Mouse (Mus musculus) midbrain, embryonic 11.5 days (tissue): ENCODE measurements around the gene Dapp1. TPM values are rescaled to one million over a fixed set of nuclear protein-coding genes. Genes with fewer than 3 reads are reported as not detected.
"Not testable (repeated sequence)": the region's sequence is repeated elsewhere in the genome, so short reads cannot be mapped to it uniquely, and the experiment has no call there.

Experiments used
- ATAC-seq: fragments of 200-750 bp; cut with Nextera tagmentation; 2 replicates; pipeline ENCODE4 v1.8.0; 2017; ENCODE audit warnings: moderate TSS enrichment, moderate library complexity; ENCODE audit not compliant: low FRiP score
- DNase-seq: peaks from one replicate; pipeline ENCODE4 v3.0.0; 2015; ENCODE audit warnings: low spot score; ENCODE audit errors: missing footprints
- H3K27ac ChIP-seq: fragments of 300-500 bp; sonication (generic); 2 replicates; pipeline ENCODE4 v1.5.1; 2014; ENCODE audit warnings: low read depth, low read length
- H3K27me3 ChIP-seq: fragments of 300-500 bp; sonication (generic); 2 replicates; pipeline ENCODE4 v1.6.1; 2014; ENCODE audit warnings: mild to moderate bottlenecking, low read length, moderate library complexity, mixed read lengths; ENCODE audit not compliant: control insufficient read depth, insufficient read depth
- H3K36me3 ChIP-seq: fragments of 300-500 bp; sonication (generic); 2 replicates; pipeline ENCODE4 v1.6.1; 2014; ENCODE audit warnings: mild to moderate bottlenecking, low read length, moderate library complexity, mixed read lengths; ENCODE audit not compliant: control insufficient read depth, insufficient read depth
- H3K4me1 ChIP-seq: fragments of 300-500 bp; sonication (generic); 2 replicates; pipeline ENCODE4 v1.6.1; 2014; ENCODE audit warnings: low read length; ENCODE audit not compliant: control insufficient read depth, insufficient read depth
- H3K4me2 ChIP-seq: fragments of 300-500 bp; sonication (generic); 2 replicates; pipeline ENCODE4 v1.6.1; 2014; ENCODE audit warnings: mild to moderate bottlenecking, moderate library complexity
- H3K4me3 ChIP-seq: fragments of 300-500 bp; sonication (generic); 2 replicates; pipeline ENCODE4 v1.5.1; 2014; ENCODE audit warnings: low read depth, low read length
- H3K9ac ChIP-seq: fragments of 300-500 bp; sonication (generic); 2 replicates; pipeline ENCODE4 v1.6.1; 2014; ENCODE audit warnings: low read length
- H3K9me3 ChIP-seq: fragments of 300-500 bp; sonication (generic); 2 replicates; pipeline ENCODE4 v1.6.1; 2016; ENCODE audit warnings: low read length; ENCODE audit not compliant: control insufficient read depth
- WGBS: fragments of 180-500 bp; shearing (Covaris S2); extraction: QIAGEN DNeasy Blood & Tissue Kit; methylation state at CpG from one replicate; pipeline ENCODE4 v1.1.7; 2014; 5-methylcytosine and 5-hydroxymethylcytosine counted together
- polyA plus RNA-seq: library from polyadenylated mRNA; unstranded; fragments of >200 nt; fragmentation: Nextera tagmentation; extraction: Ambion mirVana; gene quantifications from 2 replicates; pipeline ENCODE4 v1.2.1, GENCODE M21; 2014

Gene Dapp1
- polyA plus RNA-seq, 1 experiment from 2014 or later: 3.4 TPM

GRCm38 (mm10) chr3:137954256-137954916 lies 27.0 kb downstream of the Dapp1 start:
- 64% methylated on average over 23 of the region's 23 CpGs for WGBS
- Histone ChIP-seq H3K27ac (no peak overlapping the region), H3K9me3 (no peaks in the 10 kb centered on the region), H3K4me1 (peaks cover 8% of the 10 kb centered on the region; the same call in 1 of the 2 replicates), H3K36me3 (no peaks in the 10 kb centered on the region), H3K27me3 (no peaks in the 10 kb centered on the region), H3K4me2 (no peak overlapping the region), H3K9ac (no peak overlapping the region), H3K4me3 (no peak overlapping the region)
- ATAC-seq (0 out of 2 replicates have a peak, but pooled peaks have one; percentile 15), DNase-seq (peak; percentile 85)

- WGBS: 69% methylated on average over 14 of the region's 14 CpGs
- H3K4me3 ChIP-seq: no peak overlapping the region
- H3K9ac ChIP-seq: no peak overlapping the region
- no peak overlapping the region for H3K27ac ChIP-seq
- H3K27me3 ChIP-seq: no peaks in the 10 kb centered on the region
- no peaks in the 10 kb centered on the region for H3K9me3 ChIP-seq
- peaks cover 8% of the 10 kb centered on the region; the same call in 1 of the 2 replicates for H3K4me1 ChIP-seq
- DNase-seq: peak; percentile 89
- H3K4me2 ChIP-seq: no peak overlapping the region
- ATAC-seq: peak; percentile 78; the same call in 1 of the 2 replicates
- no peaks in the 10 kb centered on the region for H3K36me3 ChIP-seq
Observed at GRCm38 (mm10) chr3:137952914-137953880, 28.1 kb downstream of the Dapp1 start.

- H3K27ac ChIP-seq: no peak overlapping the region
- no peak overlapping the region for H3K4me2 ChIP-seq
- peak; percentile 47; the same call in 1 of the 2 replicates for ATAC-seq
Observed at GRCm38 (mm10) chr3:137952225-137952913, 29.0 kb downstream of the Dapp1 start.

GRCm38 (mm10) chr3:137951819-137952218 lies 29.5 kb downstream of the Dapp1 start:
- peaks cover 8% of the 10 kb centered on the region; the same call in 1 of the 2 replicates for H3K4me1 ChIP-seq
- no peak overlapping the region for H3K9ac ChIP-seq
- ATAC-seq: 0 out of 2 replicates have a peak, but pooled peaks have one; percentile 30
- H3K27me3 ChIP-seq: no peaks in the 10 kb centered on the region
- WGBS: 47% methylated on average over 7 of the region's 7 CpGs
- no peak overlapping the region for H3K4me3 ChIP-seq
- H3K9me3 ChIP-seq: no peaks in the 10 kb centered on the region
- no peaks in the 10 kb centered on the region for H3K36me3 ChIP-seq
- H3K4me2 ChIP-seq: no peak overlapping the region
- peak; percentile 49 for DNase-seq
- no peak overlapping the region for H3K27ac ChIP-seq

More at GRCm38 (mm10) chr3:137952225-137952913, 29.0 kb downstream of the Dapp1 start:
- Histone ChIP-seq H3K36me3 (no peaks in the 10 kb centered on the region), H3K9ac (no peak overlapping the region), H3K9me3 (no peaks in the 10 kb centered on the region), H3K4me3 (no peak overlapping the region), H3K27me3 (no peaks in the 10 kb centered on the region), H3K4me1 (peaks cover 8% of the 10 kb centered on the region; the same call in 1 of the 2 replicates)
- WGBS: 74% methylated on average over 4 of the region's 4 CpGs
- DNase-seq: peak; percentile 79

- not testable (repeated sequence) for ATAC-seq, H3K9ac ChIP-seq
- WGBS: 95% methylated on average over 3 of the region's 3 CpGs
Observed at GRCm38 (mm10) chr3:137951302-137951701, 30.0 kb downstream of the Dapp1 start.

GRCm38 (mm10) chr3:137950191-137950885 lies 31.0 kb downstream of the Dapp1 start:
- DNase-seq (peak; percentile 53), ATAC-seq (no peak)
- H3K4me1 ChIP-seq: peaks cover 5% of the 10 kb centered on the region; the same call in 1 of the 2 replicates
- no peak overlapping the region for H3K4me2 ChIP-seq
- H3K27me3 ChIP-seq: no peaks in the 10 kb centered on the region
- H3K27ac ChIP-seq: no peak overlapping the region
- no peaks in the 10 kb centered on the region for H3K9me3 ChIP-seq
- no peaks in the 10 kb centered on the region for H3K36me3 ChIP-seq
- H3K9ac ChIP-seq: no peak overlapping the region
- no peak overlapping the region for H3K4me3 ChIP-seq
- 80% methylated on average over 10 of the region's 10 CpGs for WGBS

More at GRCm38 (mm10) chr3:137951302-137951701, 30.0 kb downstream of the Dapp1 start:
- H3K4me1 ChIP-seq, H3K4me3 ChIP-seq, H3K36me3 ChIP-seq, H3K27ac ChIP-seq, H3K27me3 ChIP-seq, H3K9me3 ChIP-seq, DNase-seq, H3K4me2 ChIP-seq: not testable (repeated sequence)

GRCm38 (mm10) chr3:137947525-137947924 lies 33.8 kb downstream of the Dapp1 start:
- no peak overlapping the region for H3K27ac ChIP-seq
- no peak overlapping the region for H3K4me3 ChIP-seq
- no peaks in the 10 kb centered on the region for H3K36me3 ChIP-seq
- no peaks in the 10 kb centered on the region for H3K4me1 ChIP-seq
- H3K27me3 ChIP-seq: no peaks in the 10 kb centered on the region
- ATAC-seq (no peak), DNase-seq (no peak)
- WGBS: 84% methylated on average over 4 of the region's 4 CpGs
- no peak overlapping the region for H3K9ac ChIP-seq
- no peak overlapping the region for H3K4me2 ChIP-seq
- H3K9me3 ChIP-seq: no peaks in the 10 kb centered on the region

GRCm38 (mm10) chr3:137946827-137947226 lies 34.5 kb downstream of the Dapp1 start:
- no peak overlapping the region for H3K9ac ChIP-seq

More at GRCm38 (mm10) chr3:137946827-137947226, 34.5 kb downstream of the Dapp1 start:
- H3K27ac ChIP-seq: no peak overlapping the region
- H3K27me3 ChIP-seq: no peaks in the 10 kb centered on the region
- no peak overlapping the region for H3K4me3 ChIP-seq
- 91% methylated on average over 3 of the region's 3 CpGs for WGBS
- no peaks in the 10 kb centered on the region for H3K4me1 ChIP-seq
- ATAC-seq: no peak
- H3K4me2 ChIP-seq: no peak overlapping the region
- no peaks in the 10 kb centered on the region for H3K36me3 ChIP-seq
- H3K9me3 ChIP-seq: no peaks in the 10 kb centered on the region
- no peak for DNase-seq
